Mouse (Mus musculus) myocyte (in vitro differentiated cells): Measurements from ENCODE around the gene Slc35b1. TPM values are rescaled to one million over a fixed set of nuclear protein-coding genes. Genes with fewer than 3 reads are reported as not detected.
A peak's percentile ranks its signal among the peaks of the same experiment; 100 is the strongest.

Source experiments
- H3K27me3 ChIP-seq: one replicate; pipeline ENCODE4 v1.6.1; 2011; ENCODE audit not compliant: control insufficient read depth, insufficient read depth, insufficient read length
- H3K36me3 ChIP-seq: one replicate; pipeline ENCODE4 v1.6.1; 2011; ENCODE audit not compliant: control insufficient read depth, insufficient read depth
- H3K4me2 ChIP-seq: one replicate; pipeline ENCODE4 v1.6.1; 2011; ENCODE audit warnings: low read depth, control low read depth
- H3K4me3 ChIP-seq: one replicate; pipeline ENCODE4 v1.5.1; 2011; ENCODE audit warnings: mild to moderate bottlenecking, control low read depth, moderate library complexity
- H3K79me2 ChIP-seq: one replicate; pipeline ENCODE4 v1.6.1; 2011; ENCODE audit not compliant: control insufficient read depth, insufficient read depth
- H3ac ChIP-seq: one replicate; pipeline ENCODE4 v1.6.1; 2011; ENCODE audit not compliant: control insufficient read depth, insufficient read length
- CEBPB ChIP-seq: IDR thresholded peaks from 2 replicates; pipeline ENCODE4 v1.6.1; 2011; ENCODE audit warnings: mild to moderate bottlenecking, moderate library complexity; ENCODE audit not compliant: poor library complexity, insufficient read depth, severe bottlenecking
- E2F4 ChIP-seq: IDR thresholded peaks from one replicate; pipeline ENCODE4 v1.6.1; 2011; ENCODE audit warnings: mild to moderate bottlenecking, control low read depth, moderate library complexity; ENCODE audit not compliant: insufficient read depth
- MAX ChIP-seq: IDR thresholded peaks from one replicate; pipeline ENCODE4 v1.6.1; 2011; ENCODE audit warnings: low read depth, mild to moderate bottlenecking, control low read depth
- MYOD1 ChIP-seq, 3 experiments: IDR thresholded peaks; one replicate each; pipeline ENCODE4 v1.6.1; 2011; ENCODE audit warnings: control low read depth in 2 of 3, low read depth in 2 of 3, mild to moderate bottlenecking in 2 of 3, moderate library complexity in 1 of 3; ENCODE audit not compliant: insufficient read length in 2 of 3, control insufficient read depth in 1 of 3
- MYOG ChIP-seq, 3 experiments: IDR thresholded peaks; one replicate each; pipeline ENCODE4 v1.6.1; 2011; ENCODE audit warnings: control low read depth in 2 of 3, low read depth in 2 of 3, mild to moderate bottlenecking in 2 of 3; ENCODE audit not compliant: insufficient read length in 2 of 3, control insufficient read depth in 1 of 3, insufficient read depth in 1 of 3
- POLR2A ChIP-seq: IDR thresholded peaks from one replicate; pipeline ENCODE4 v1.6.1; 2011; ENCODE audit warnings: low read depth, mild to moderate bottlenecking, control low read depth, moderate library complexity; ENCODE audit not compliant: insufficient read length
- POLR2AphosphoS2 ChIP-seq: IDR thresholded peaks from one replicate; pipeline ENCODE4 v1.6.1; 2011; ENCODE audit warnings: low read depth, control low read depth; ENCODE audit not compliant: insufficient read length
- REST ChIP-seq: IDR thresholded peaks from one replicate; pipeline ENCODE4 v1.6.1; 2011; ENCODE audit warnings: mild to moderate bottlenecking, control low read depth, moderate library complexity; ENCODE audit not compliant: insufficient read depth, insufficient read length
- SRF ChIP-seq: IDR thresholded peaks from one replicate; pipeline ENCODE4 v1.6.1; 2011; ENCODE audit warnings: low read depth; ENCODE audit not compliant: control insufficient read depth, insufficient read length
- TCF12 ChIP-seq: IDR thresholded peaks from one replicate; pipeline ENCODE4 v1.6.1; 2011; ENCODE audit warnings: mild to moderate bottlenecking, control low read depth; ENCODE audit not compliant: poor library complexity, insufficient read depth, severe bottlenecking
- TCF3 ChIP-seq: IDR thresholded peaks from one replicate; pipeline ENCODE4 v1.6.1; 2011; ENCODE audit warnings: low read depth, control low read depth; ENCODE audit not compliant: insufficient read length
- USF1 ChIP-seq: IDR thresholded peaks from one replicate; pipeline ENCODE4 v1.6.1; 2011; ENCODE audit warnings: low read depth, mild to moderate bottlenecking, control low read depth, moderate library complexity
- polyA plus RNA-seq: library from polyadenylated mRNA; unstranded; fragments of >200 nt; fragmentation: generic; extraction: Trizol; gene quantifications from one replicate; pipeline ENCODE4 v1.2.1, GENCODE M21; 2012; ENCODE audit warnings: missing spikeins

Slc35b1 gene
- polyA plus RNA-seq, 1 experiment, result 66.7 TPM

GRCm38 (mm10) chr11:95358263-95358662 is 26.2 kb upstream of the Slc35b1 start:
- Histone ChIP-seq H3K79me2 (no peaks in the 10 kb centered on the region), H3K27me3 (no peaks in the 10 kb centered on the region), H3K36me3 (no peaks in the 10 kb centered on the region), H3K4me2 (no peak overlapping the region), H3K4me3 (no peak overlapping the region), H3ac (no peak overlapping the region)
- TF ChIP-seq POLR2A (no peak), MYOD1 (IDR thresholded peaks at IDR 0.05; ENCODE audit: control insufficient read depth in 1 of 3, insufficient read length in 2 of 3, low read depth in 2 of 3) (peak in 1 of 3 experiments; percentile 67), MYOG (IDR thresholded peaks at IDR 0.05; ENCODE audit: control insufficient read depth in 1 of 3, insufficient read depth in 1 of 3, insufficient read length in 2 of 3, low read depth in 2 of 3) (peak in 1 of 3 experiments; percentile 83), USF1 (no peak), SRF (no peak), MAX (no peak), CEBPB (no peak), POLR2AphosphoS2 (no peak), REST (no peak)

- Histone ChIP-seq H3K4me2 (no peak overlapping the region), H3K79me2 (no peaks in the 10 kb centered on the region), H3K36me3 (peaks cover 8% of the 10 kb centered on the region), H3K27me3 (no peaks in the 10 kb centered on the region), H3K4me3 (no peak overlapping the region), H3ac (no peak overlapping the region)
- TF ChIP-seq TCF12, result no peak
- no peak for TF ChIP-seq TCF3
These were observed 20.1 kb upstream of the Slc35b1 start for GRCm38 (mm10) chr11:95364388-95364787.

GRCm38 (mm10) chr11:95365596-95365995 is 18.9 kb upstream of the Slc35b1 start:
- no peaks in the 10 kb centered on the region for H3K27me3 ChIP-seq
- no peak overlapping the region for H3K4me3 ChIP-seq
- no peak overlapping the region for H3K4me2 ChIP-seq
- no peak overlapping the region for H3ac ChIP-seq
- TF ChIP-seq CEBPB (no peak), SRF (no peak), POLR2A (no peak), USF1 (no peak), MYOG (IDR thresholded peaks at IDR 0.05; ENCODE audit: control insufficient read depth in 1 of 3, insufficient read depth in 1 of 3, insufficient read length in 2 of 3, low read depth in 2 of 3) (no peak), TCF12 (no peak), TCF3 (no peak)
- no peaks in the 10 kb centered on the region for H3K79me2 ChIP-seq
- peaks cover 8% of the 10 kb centered on the region for H3K36me3 ChIP-seq

GRCm38 (mm10) chr11:95366280-95366897 is 18.1 kb upstream of the Slc35b1 start:
- Histone ChIP-seq H3K79me2 (no peaks in the 10 kb centered on the region), H3K36me3 (peaks cover 8% of the 10 kb centered on the region), H3K4me2 (no peak overlapping the region), H3ac (no peak overlapping the region), H3K27me3 (no peaks in the 10 kb centered on the region), H3K4me3 (no peak overlapping the region)
- no peak for TF ChIP-seq TCF3
- no peak for TF ChIP-seq E2F4
- peak in 2 of 3 experiments; percentile 31 to 49 for TF ChIP-seq MYOG (IDR thresholded peaks at IDR 0.05; ENCODE audit: control insufficient read depth in 1 of 3, insufficient read depth in 1 of 3, insufficient read length in 2 of 3, low read depth in 2 of 3)
- no peak for TF ChIP-seq POLR2AphosphoS2
- peak in 1 of 3 experiments; percentile 30 for TF ChIP-seq MYOD1 (IDR thresholded peaks at IDR 0.05; ENCODE audit: control insufficient read depth in 1 of 3, insufficient read length in 2 of 3, low read depth in 2 of 3)

- H3ac ChIP-seq, result no peak overlapping the region
- peaks cover 8% of the 10 kb centered on the region for H3K36me3 ChIP-seq
- no peak for TF ChIP-seq E2F4
- TF ChIP-seq MYOD1 (IDR thresholded peaks at IDR 0.05; ENCODE audit: control insufficient read depth in 1 of 3, insufficient read length in 2 of 3, low read depth in 2 of 3), result peak in 1 of 3 experiments; percentile 27
- H3K27me3 ChIP-seq, result no peaks in the 10 kb centered on the region
- peak overlapping the region; percentile 12 for H3K4me2 ChIP-seq
- no peaks in the 10 kb centered on the region for H3K79me2 ChIP-seq
- no peak overlapping the region for H3K4me3 ChIP-seq
These were observed 17.3 kb upstream of the Slc35b1 start for GRCm38 (mm10) chr11:95367011-95367735.
